Mouse (Mus musculus) embryonic facial prominence, embryonic 14.5 days (tissue): ENCODE measurements around the gene Endod1. TPM values are rescaled to one million over a fixed set of nuclear protein-coding genes. Genes with fewer than 3 reads are reported as not detected.
A peak's percentile ranks its signal among the peaks of the same experiment; 100 is the strongest.

Source experiments
- ATAC-seq: fragments of 200-750 bp; cut with Nextera tagmentation; 2 replicates; pipeline ENCODE4 v1.8.0; 2017; ENCODE audit warnings: low read depth, moderate number of reproducible peaks, moderate TSS enrichment
- DNase-seq: peaks from one replicate; pipeline ENCODE4 v3.0.0-alpha.2; 2015; ENCODE audit warnings: low spot score
- H3K27ac ChIP-seq: fragments of 300-500 bp; sonication (generic); replicated peaks from 2 replicates; pipeline ENCODE4 v1.5.1; 2014; ENCODE audit warnings: low read depth, mild to moderate bottlenecking, low read length, moderate library complexity
- H3K27me3 ChIP-seq: fragments of 300-500 bp; sonication (generic); replicated peaks from 2 replicates; pipeline ENCODE4 v1.6.1; 2014; ENCODE audit warnings: low read length; ENCODE audit not compliant: control insufficient read depth, insufficient read depth
- H3K36me3 ChIP-seq: fragments of 300-500 bp; sonication (generic); 2 replicates; pipeline ENCODE4 v1.6.1; 2014; ENCODE audit warnings: low read length, mixed read lengths; ENCODE audit not compliant: control insufficient read depth, insufficient read depth
- H3K4me1 ChIP-seq: fragments of 300-500 bp; sonication (generic); 2 replicates; pipeline ENCODE4 v1.6.1; 2014; ENCODE audit warnings: antibody characterized with exemption, low read length; ENCODE audit not compliant: control insufficient read depth, insufficient read depth
- H3K4me2 ChIP-seq: fragments of 300-500 bp; sonication (generic); 2 replicates; pipeline ENCODE4 v1.6.1; 2014; ENCODE audit warnings: low read depth, mild to moderate bottlenecking, low read length, moderate library complexity, mixed read lengths
- H3K4me3 ChIP-seq: fragments of 300-500 bp; sonication (generic); 2 replicates; pipeline ENCODE4 v1.5.1; 2014; ENCODE audit warnings: low read depth, mild to moderate bottlenecking, low read length
- H3K9ac ChIP-seq: fragments of 300-500 bp; sonication (generic); 2 replicates; pipeline ENCODE4 v1.6.1; 2014; ENCODE audit warnings: low read depth, mild to moderate bottlenecking, low read length, moderate library complexity, mixed read lengths
- H3K9me3 ChIP-seq: fragments of 300-500 bp; sonication (generic); 2 replicates; pipeline ENCODE4 v1.6.1; 2016; ENCODE audit warnings: low read length; ENCODE audit not compliant: control insufficient read depth
- WGBS: fragments of 180-500 bp; shearing (Covaris S2); extraction: QIAGEN DNeasy Blood & Tissue Kit; methylation state at CpG from one replicate; pipeline ENCODE4 v1.1.7; 2014; 5-methylcytosine and 5-hydroxymethylcytosine counted together
- polyA plus RNA-seq: library from polyadenylated mRNA; unstranded; fragments of >200 nt; fragmentation: Nextera tagmentation; extraction: Ambion mirVana; gene quantifications from 2 replicates; pipeline ENCODE4 v1.2.1, GENCODE M21; 2014

Endod1 gene
- polyA plus RNA-seq, result 23.3 and 23.6 TPM in 2 replicates

DNA sequence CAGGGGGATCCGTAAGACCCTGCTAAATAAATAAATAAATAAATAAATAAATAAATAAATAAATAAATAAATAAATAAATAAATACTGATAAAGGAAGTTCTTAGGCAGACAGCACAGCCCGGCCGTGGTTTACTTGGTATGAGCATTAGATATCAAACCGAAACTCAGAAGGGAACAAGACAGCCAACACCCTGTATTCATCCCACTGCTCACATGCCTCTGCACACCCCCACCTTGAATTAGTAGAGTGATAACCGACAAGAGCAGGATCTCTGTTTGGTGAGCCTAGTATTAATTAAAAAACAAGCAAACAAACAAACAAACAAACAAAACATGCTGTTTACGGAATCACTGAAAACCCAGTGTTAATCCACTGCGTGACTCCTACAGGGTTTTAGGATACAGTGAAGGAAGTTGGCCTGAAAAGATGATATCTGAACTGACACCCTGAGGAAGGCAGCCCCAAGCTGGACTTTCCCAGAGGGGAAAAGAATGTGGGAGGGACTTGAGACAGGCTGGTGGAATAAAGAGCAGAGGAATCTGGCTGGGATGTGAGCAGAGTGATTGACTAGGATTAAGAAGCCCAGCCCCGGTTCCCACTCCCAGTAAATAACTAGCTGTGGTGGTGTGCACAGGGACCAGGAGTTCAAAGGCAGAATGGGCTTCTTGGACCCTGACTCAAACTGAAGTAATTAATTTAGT is at the start of gene Endod1:
Endod1 (minus strand) TSS at position 155 of the 703 bp plus-strand sequence.
- Histone ChIP-seq H3K9ac (peak within 1 kb of the TSS; percentile 76), H3K4me2 (peak within 1 kb of the TSS; percentile 93), H3K4me3 (peak within 1 kb of the TSS; percentile 71), H3K27ac (peak within 1 kb of the TSS; percentile 66), H3K9me3 (no peaks in the 10 kb centered on the region), H3K4me1 (0 out of 2 replicates have a peak, but pooled peaks cover 6% of the 10 kb centered on the region), H3K27me3 (0 out of 2 replicates have a peak, but pooled peaks cover 3% of the 10 kb centered on the region), H3K36me3 (no peaks in the 10 kb centered on the region)
- WGBS, result 6% methylated on average over 8 of the region's 8 CpGs
- DNase-seq (peak; percentile 70), ATAC-seq (peak; percentile 39)

DNA sequence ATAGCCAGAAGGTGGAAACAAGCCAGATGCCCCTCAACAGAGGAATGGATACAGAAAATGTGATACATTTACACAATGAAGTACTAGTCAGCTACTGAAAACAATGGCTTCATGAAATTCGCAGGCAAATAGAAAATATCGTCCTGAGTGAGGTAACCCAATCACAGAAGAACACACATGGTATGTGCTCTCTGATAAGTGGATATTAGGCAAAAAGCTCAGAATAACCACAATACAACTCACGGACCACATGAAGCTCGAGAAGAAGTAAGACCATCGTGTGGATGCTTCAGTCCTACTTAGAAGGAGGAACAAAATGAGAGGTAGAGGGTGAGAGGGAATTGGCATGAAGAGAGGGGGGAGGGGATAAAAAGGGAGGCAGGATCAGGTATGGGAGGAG is 27.8 kb upstream of the Endod1 start:
- WGBS, result 89% methylated on average over 5 of the region's 5 CpGs
- no peak overlapping the region for H3K9ac ChIP-seq
- no peaks in the 10 kb centered on the region for H3K4me1 ChIP-seq
- no peak overlapping the region for H3K4me2 ChIP-seq
- no peak overlapping the region for H3K4me3 ChIP-seq
- DNase-seq (no peak), ATAC-seq (no peak)
- H3K27me3 ChIP-seq, result no peaks in the 10 kb centered on the region
- H3K36me3 ChIP-seq, result no peaks in the 10 kb centered on the region
- H3K27ac ChIP-seq, result no peak overlapping the region
- H3K9me3 ChIP-seq, result no peaks in the 10 kb centered on the region

DNA sequence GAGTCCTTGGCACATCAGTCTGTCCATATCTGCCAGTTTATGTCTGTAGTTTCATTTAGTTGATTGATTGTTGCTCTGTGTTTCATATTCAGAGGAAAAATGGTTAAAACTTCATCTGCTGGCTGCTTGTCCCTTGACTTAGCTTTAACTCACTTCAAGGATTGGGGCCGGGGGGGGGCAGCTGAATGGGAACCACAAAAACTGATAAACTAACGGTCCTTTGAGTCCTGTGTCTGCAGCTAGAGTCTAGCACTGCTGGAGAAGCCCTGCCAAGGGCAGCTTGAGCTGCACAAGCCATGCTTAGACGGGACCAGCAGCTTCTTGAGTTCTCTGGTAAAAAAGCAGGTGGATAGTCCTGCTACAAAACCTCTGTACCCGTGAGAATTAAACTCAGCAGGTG is 26.7 kb upstream of the Endod1 start:
- 70% methylated on average over 4 of the region's 4 CpGs for WGBS
- Histone ChIP-seq H3K27me3 (no peaks in the 10 kb centered on the region), H3K4me3 (no peak overlapping the region), H3K4me1 (no peaks in the 10 kb centered on the region), H3K27ac (no peak overlapping the region), H3K36me3 (no peaks in the 10 kb centered on the region), H3K9ac (no peak overlapping the region), H3K4me2 (no peak overlapping the region), H3K9me3 (no peaks in the 10 kb centered on the region)
- ATAC-seq (no peak), DNase-seq (no peak)

DNA sequence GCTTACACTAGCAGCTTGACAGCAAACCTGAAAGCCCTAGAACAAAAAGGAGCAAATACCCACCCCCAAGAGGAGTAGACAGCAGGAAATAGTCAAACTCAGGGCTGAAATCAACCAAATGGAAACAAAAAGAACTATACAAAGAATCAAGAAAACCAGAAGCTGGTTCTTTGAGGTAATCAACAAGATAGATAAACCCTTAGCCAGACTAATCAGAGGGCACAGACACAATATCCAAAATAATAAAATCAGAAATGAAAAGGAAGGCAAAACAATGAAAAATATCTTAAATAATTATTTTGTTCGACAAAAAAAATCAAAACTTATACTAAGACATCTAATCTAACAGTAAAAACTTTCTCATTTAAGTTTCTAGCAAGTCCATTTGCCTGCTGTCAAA is 24.7 kb upstream of the Endod1 start:
- Histone ChIP-seq H3K27ac (no peak overlapping the region), H3K9ac (no peak overlapping the region), H3K36me3 (no peaks in the 10 kb centered on the region), H3K4me1 (no peaks in the 10 kb centered on the region), H3K4me3 (no peak overlapping the region), H3K4me2 (no peak overlapping the region), H3K27me3 (no peaks in the 10 kb centered on the region), H3K9me3 (no peaks in the 10 kb centered on the region)
- no peak for DNase-seq
- WGBS, result 75% methylated on average over 1 of the region's 1 CpGs
- no peak for ATAC-seq

DNA sequence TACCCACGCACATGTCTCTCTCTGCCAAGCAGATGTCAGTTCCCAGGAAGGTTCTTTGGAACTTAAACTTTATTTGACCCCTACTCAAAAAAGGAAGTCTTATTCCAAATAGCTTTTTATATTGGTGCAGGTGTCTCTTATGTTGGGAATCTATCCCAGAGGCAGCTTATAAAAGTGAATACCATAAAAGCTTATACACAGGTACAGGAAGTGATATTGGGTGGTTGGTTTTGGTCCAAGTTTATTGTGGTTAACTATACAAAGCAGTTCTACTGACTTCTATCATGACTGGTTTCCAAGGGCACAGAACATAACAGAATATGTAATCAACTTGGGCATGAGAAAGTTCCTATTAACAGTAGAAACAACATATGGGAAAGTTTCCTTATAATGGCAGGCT is 20.8 kb upstream of the Endod1 start:
- H3K4me2 ChIP-seq, result no peak overlapping the region
- 79% methylated on average over 1 of the region's 1 CpGs for WGBS
- DNase-seq, result no peak
- H3K27ac ChIP-seq, result no peak overlapping the region
- no peak overlapping the region for H3K4me3 ChIP-seq
- no peaks in the 10 kb centered on the region for H3K4me1 ChIP-seq
- H3K9me3 ChIP-seq, result no peaks in the 10 kb centered on the region
- no peak for ATAC-seq
- H3K9ac ChIP-seq, result no peak overlapping the region
- no peaks in the 10 kb centered on the region for H3K36me3 ChIP-seq
- no peaks in the 10 kb centered on the region for H3K27me3 ChIP-seq

DNA sequence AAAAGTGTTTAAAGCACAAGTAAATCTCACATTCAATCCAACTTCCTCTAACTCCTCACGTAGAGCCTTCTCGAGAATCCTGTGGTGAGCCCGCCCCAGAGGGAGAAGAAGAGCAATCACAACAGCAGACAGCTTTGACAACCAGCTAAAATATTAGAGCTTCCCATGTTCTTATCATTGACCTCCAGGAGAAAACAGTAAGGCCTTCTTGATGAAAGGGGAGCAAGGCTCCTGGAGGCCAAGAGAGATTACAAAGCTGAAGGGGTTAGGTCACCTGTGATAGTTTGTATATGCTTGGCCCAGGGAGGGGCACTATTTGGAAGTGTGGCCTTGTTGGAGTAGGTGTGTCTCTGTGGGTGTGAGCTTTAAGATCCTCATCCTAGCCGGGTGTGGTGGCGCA is 19.1 kb upstream of the Endod1 start:
- ATAC-seq, result no peak
- H3K4me3 ChIP-seq, result no peak overlapping the region
- H3K4me2 ChIP-seq, result no peak overlapping the region
- no peaks in the 10 kb centered on the region for H3K36me3 ChIP-seq
- H3K27ac ChIP-seq, result no peak overlapping the region
- no peak overlapping the region for H3K9ac ChIP-seq
- DNase-seq, result no peak
- 95% methylated on average over 5 of the region's 5 CpGs for WGBS
- H3K9me3 ChIP-seq, result no peaks in the 10 kb centered on the region
- no peaks in the 10 kb centered on the region for H3K27me3 ChIP-seq
- H3K4me1 ChIP-seq, result no peaks in the 10 kb centered on the region

DNA sequence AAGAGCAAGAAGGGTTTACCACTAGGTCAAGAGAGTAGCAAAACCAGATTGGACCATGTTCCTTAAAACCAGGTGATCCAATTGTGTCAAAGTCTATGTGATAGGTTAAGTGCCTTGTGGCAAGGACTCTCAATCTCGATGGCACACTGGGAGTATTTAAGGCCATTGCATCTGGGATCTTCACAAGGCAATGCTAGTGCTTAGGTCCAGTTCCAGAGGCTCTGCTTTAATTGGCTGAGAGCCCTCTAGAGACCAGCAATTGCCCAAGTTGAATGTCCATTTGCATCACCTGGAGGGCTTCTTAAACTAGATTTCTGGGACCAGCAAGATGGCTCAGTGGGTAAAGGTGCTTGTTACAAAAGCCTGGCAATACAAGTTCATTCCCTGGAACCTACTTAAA is 17.6 kb upstream of the Endod1 start:
- Histone ChIP-seq H3K4me2 (no peak overlapping the region), H3K9ac (no peak overlapping the region)

DNA sequence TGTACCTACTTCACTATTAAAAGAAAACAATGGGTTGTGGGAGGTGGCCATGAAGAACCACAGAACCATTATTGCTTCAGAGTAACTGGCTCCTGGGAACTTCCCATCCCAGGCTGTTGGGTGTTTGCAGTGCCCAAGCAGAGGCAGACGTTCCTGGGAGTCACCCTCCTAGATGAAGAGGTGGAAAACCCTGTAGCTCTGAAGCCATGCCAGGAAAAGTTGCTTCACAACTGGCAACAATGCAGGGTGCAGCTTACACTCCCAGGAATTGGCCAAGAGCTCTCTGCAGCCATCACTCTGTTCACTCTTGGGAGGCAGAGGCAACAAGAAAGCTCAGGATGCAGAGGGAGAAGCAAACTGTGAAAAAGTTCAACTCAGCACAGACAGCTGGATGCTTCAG is 16.8 kb upstream of the Endod1 start:
- no peaks in the 10 kb centered on the region for H3K27me3 ChIP-seq
- no peak overlapping the region for H3K9ac ChIP-seq
- no peaks in the 10 kb centered on the region for H3K4me1 ChIP-seq
- no peak overlapping the region for H3K4me2 ChIP-seq
- no peaks in the 10 kb centered on the region for H3K9me3 ChIP-seq
- H3K4me3 ChIP-seq, result no peak overlapping the region
- ATAC-seq (no peak), DNase-seq (no peak)
- no peaks in the 10 kb centered on the region for H3K36me3 ChIP-seq
- H3K27ac ChIP-seq, result no peak overlapping the region
- 53% methylated on average over 1 of the region's 1 CpGs for WGBS

More for the DNA sequence above, 17.6 kb upstream of the Endod1 start:
- Histone ChIP-seq H3K4me1 (no peaks in the 10 kb centered on the region), H3K27me3 (no peaks in the 10 kb centered on the region), H3K27ac (no peak overlapping the region), H3K36me3 (no peaks in the 10 kb centered on the region), H3K9me3 (no peaks in the 10 kb centered on the region), H3K4me3 (no peak overlapping the region)
- DNase-seq, result no peak
- no peak for ATAC-seq
- WGBS, result 71% methylated on average over 1 of the region's 1 CpGs

DNA sequence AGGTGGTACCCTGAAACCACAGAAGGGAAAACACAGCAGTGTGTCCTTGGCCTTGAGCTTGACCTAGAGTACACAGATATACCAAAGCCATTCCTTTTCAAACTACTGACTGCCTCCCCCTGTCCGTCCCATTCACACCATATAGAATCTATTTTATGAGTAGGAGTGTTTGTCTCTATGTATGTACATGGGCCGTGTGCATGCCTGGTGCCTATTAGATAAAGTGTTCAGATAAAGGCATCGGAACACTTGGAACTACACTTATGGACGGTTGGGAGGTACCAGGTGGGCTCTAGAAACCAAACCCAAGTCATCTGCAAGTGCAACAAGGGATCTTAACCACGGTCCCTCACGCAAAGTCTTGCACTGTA is 16.1 kb upstream of the Endod1 start:
- Histone ChIP-seq H3K4me3 (no peak overlapping the region), H3K27ac (no peak overlapping the region), H3K4me2 (no peak overlapping the region), H3K36me3 (no peaks in the 10 kb centered on the region), H3K9ac (no peak overlapping the region), H3K9me3 (no peaks in the 10 kb centered on the region), H3K4me1 (no peaks in the 10 kb centered on the region), H3K27me3 (no peaks in the 10 kb centered on the region)
- 86% methylated on average over 6 of the region's 6 CpGs for WGBS
- DNase-seq, result no peak
- ATAC-seq, result no peak
